Mouse (Mus musculus) kidney, adult 8-10 months (tissue): Measurements from ENCODE around the gene Bcl2l11.
"Not testable (repeated sequence)": the region's sequence is repeated elsewhere in the genome, so short reads cannot be mapped to it uniquely, and the experiment has no call there.

Source experiments
- DNase-seq, 2 experiments: peaks; one replicate each; pipeline ENCODE4 v3.0.0; 2022

Gene Bcl2l11

GRCm38 (mm10) chr2:128125635-128126470, at the start of gene Bcl2l11:
Bcl2l11 (plus strand) TSS chr2:128126038.
- DNase-seq, result peak; percentile 95 to 96

- no peak for DNase-seq
Measured at GRCm38 (mm10) chr2:128076936-128077335, 48.9 kb upstream of the Bcl2l11 start.

- DNase-seq, result peak; percentile 33 to 59
Measured at GRCm38 (mm10) chr2:128078859-128079258, 47.0 kb upstream of the Bcl2l11 start.

- no peak for DNase-seq
Measured at GRCm38 (mm10) chr2:128079316-128079715, 46.5 kb upstream of the Bcl2l11 start.

- no peak for DNase-seq
Measured at GRCm38 (mm10) chr2:128083844-128084243, 42.0 kb upstream of the Bcl2l11 start.

GRCm38 (mm10) chr2:128084607-128085006, 41.2 kb upstream of the Bcl2l11 start:
- DNase-seq, result no peak

- DNase-seq, result no peak
Measured at GRCm38 (mm10) chr2:128085481-128085880, 40.4 kb upstream of the Bcl2l11 start.

GRCm38 (mm10) chr2:128086301-128086886, 39.4 kb upstream of the Bcl2l11 start:
- DNase-seq, result no peak

- DNase-seq, result no peak
Measured at GRCm38 (mm10) chr2:128086996-128087526, 38.8 kb upstream of the Bcl2l11 start.

- DNase-seq, result no peak
Measured at GRCm38 (mm10) chr2:128087798-128088545, 37.9 kb upstream of the Bcl2l11 start.

GRCm38 (mm10) chr2:128090283-128090885, 35.5 kb upstream of the Bcl2l11 start:
- no peak for DNase-seq

GRCm38 (mm10) chr2:128091431-128092369, 34.1 kb upstream of the Bcl2l11 start:
- DNase-seq, result peak; percentile 43 to 62

- no peak for DNase-seq
Measured at GRCm38 (mm10) chr2:128092451-128092850, 33.4 kb upstream of the Bcl2l11 start.

GRCm38 (mm10) chr2:128094196-128094595, 31.6 kb upstream of the Bcl2l11 start:
- peak in 1 of 2 experiments; percentile 24 for DNase-seq

GRCm38 (mm10) chr2:128094602-128095001, 31.2 kb upstream of the Bcl2l11 start:
- no peak for DNase-seq

- peak; percentile 56 to 78 for DNase-seq
Measured at GRCm38 (mm10) chr2:128095270-128095669, 30.6 kb upstream of the Bcl2l11 start.

GRCm38 (mm10) chr2:128096070-128096469, 29.8 kb upstream of the Bcl2l11 start:
- DNase-seq, result no peak

GRCm38 (mm10) chr2:128098118-128098517, 27.7 kb upstream of the Bcl2l11 start:
- DNase-seq, result not testable (repeated sequence)

GRCm38 (mm10) chr2:128102086-128102485, 23.8 kb upstream of the Bcl2l11 start:
- DNase-seq, result no peak

GRCm38 (mm10) chr2:128104815-128105214, 21.0 kb upstream of the Bcl2l11 start:
- no peak for DNase-seq

GRCm38 (mm10) chr2:128105651-128106050, 20.2 kb upstream of the Bcl2l11 start:
- no peak for DNase-seq

GRCm38 (mm10) chr2:128111537-128111936, 14.3 kb upstream of the Bcl2l11 start:
- DNase-seq, result no peak
